Mouse (Mus musculus) embryo, embryonic 11 days (tissue): ENCODE data around the gene Nuak2.

Experiments used
- DNase-seq: peaks from one replicate; pipeline ENCODE4 v3.0.0-alpha.2; 2015

Nuak2 gene

DNA sequence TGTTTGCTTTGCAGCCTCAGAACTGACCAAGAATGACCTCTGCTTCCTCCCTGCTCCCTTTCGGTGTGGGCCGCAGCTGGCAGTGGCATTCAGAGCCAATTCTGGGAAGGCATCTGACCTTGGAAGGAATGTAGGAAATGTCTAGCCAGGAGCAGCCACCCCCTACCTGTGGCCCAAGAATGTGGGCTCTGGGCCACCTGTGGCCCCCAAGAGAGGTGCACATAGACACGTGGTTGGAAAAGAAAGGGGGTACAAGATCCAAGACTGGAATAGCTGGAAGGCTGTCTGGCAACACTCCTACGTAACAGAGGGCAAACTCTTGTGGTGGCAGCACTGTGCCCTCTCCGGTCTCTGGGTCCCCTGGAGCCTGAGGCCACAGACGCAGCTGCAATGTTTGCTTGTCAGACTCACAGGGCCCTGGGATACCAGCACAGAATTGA, 39.3 kb downstream of the Nuak2 start:
- DNase-seq = no peak

DNA sequence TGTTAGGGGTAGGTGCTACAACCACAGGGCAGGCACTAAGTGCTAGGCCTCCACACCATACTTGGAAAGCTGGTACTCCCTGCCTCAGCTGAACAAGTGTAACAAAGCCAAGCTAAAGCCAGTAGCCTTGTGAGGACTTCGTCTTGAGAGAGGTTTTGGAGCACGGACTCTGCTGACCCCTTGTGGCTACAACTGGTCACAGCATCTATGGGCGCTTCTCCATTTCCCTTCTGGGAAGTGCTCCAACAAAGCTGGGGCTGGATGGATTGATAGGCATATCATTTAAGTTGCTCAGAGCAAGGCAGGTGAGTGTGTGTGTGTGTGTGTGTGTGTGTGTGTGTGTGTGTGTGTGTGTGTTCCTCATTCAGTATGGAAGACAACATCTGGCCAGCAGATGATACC, 39.9 kb downstream of the Nuak2 start:
- DNase-seq = peak; percentile 88

DNA sequence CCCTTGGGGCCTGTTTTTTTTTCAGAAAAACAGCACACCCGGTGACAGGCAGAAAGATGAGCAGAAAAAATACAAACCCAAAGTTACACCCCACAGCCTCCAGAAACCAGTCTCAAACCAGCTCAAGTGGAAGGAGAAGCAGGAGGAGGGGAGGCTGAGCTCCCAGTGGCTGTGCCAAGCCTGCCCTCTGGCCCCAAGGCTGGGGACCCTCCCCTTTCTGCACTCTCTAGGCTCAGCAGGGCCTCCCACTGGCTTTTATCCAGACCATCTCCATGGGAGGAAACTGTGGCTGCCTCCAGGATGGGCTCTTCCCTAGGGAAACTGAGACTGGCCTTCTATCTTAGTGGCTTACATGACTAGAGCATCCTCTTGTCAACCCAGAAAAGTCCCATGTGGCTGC, 40.9 kb downstream of the Nuak2 start:
- DNase-seq = no peak

DNA sequence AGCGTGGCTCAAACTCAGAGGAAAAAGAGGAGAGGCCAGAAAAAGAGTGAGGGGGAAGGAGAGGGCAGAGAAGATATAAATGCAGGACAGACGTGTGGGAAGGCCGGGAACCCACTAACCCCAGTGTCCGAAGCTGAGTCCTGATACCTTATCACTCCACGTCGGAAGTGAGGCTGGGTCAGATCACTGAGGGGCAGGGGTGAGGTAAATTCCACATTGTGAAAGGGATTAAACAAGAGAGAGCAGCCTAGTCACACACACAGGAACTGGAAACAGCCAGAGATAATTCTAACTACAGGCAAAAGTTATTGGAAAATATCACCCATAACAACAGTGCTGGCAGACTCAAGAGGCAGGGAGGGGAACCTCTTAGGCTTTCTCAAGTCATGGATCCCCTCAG, 46.0 kb downstream of the Nuak2 start:
- no peak for DNase-seq

DNA sequence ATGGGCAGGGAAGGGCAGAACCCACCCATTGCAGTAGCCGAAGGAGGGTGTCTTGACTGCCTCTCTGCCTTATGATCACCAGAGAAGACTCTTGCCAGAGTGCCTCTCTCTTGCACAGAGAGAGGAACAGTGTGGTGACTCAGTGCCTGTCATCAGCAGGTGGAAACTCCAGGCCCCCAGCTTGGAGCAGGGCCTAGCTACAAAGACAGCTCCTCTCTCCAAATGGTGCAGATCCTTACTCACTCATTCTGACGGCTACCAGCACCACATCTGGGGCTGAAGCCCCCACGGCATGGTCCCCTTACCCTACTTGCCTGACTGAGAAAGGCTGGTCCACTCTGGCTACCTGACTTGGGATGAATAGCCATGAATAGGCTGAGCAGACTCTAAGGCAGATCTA, 48.5 kb downstream of the Nuak2 start:
- no peak for DNase-seq

DNA sequence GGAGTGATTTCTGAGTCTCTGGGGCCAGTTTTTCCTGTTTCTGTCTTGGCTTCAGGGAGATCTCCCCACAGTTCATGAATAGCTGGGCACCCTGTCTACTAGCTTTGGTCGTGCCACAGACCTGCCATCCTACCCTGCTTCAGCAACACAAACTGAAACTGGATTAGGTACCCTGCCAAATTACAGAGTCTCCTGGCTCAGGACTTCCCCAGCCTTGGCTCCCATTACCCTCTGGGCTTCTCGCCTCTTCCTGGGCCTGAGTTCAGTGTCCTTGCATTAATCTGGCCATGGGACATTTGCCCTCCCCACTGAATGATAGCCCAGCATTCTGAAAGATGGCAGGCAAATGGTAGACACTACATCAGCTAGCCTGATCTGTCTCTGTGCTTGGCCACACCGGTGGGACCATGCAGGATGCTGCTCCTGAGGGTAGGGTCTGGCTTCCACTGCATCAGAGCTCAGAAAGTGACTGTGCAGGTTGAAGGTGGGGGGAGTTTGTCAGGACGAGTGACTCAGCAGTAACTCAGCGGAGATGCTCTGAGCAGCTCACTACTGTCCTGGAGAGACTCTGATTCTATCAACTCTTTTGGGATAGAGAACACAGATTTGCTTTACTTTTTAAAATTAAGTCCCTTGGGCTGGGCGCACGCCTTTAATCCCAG, 49.1 kb downstream of the Nuak2 start:
- DNase-seq = no peak

DNA sequence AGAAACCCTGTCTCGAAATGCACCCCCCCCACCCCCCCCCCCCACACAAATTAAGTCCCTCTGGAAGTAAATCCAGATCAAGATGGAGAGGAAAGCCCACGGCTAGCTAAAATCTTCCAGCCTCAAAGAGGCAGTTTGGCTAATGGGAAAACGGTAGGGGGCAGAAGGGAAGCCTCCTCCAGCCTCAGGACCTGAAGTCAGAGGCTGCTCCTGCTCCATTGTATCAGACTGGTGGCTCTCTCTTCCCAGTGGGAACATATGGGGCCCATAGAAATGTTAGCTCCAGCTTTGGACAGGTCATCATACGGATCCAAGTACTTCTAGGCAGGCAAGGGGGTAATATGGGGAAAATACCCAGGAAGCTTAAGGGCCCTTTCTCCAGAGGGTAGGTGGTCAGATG, 49.7 kb downstream of the Nuak2 start:
- no peak for DNase-seq

DNA sequence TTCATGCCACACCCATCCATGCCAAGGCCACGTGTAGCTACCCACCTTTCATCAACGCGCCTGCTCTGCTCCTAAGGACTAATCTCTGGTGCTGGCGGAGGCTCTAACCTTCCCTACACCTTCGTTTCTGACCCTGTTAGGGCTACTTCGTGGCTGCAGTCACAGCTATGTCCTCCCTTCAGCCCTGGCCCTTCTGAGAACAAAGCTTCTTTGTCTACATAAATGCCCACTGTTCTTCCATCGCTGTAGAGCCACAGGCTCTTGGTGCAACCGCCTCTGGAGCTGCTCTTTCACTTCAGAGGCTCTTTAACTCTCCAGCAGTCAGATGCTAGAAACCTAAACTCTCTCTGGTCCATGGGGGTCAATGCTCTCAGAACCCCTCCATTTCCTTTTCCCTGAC, 50.3 kb downstream of the Nuak2 start:
- no peak for DNase-seq

DNA sequence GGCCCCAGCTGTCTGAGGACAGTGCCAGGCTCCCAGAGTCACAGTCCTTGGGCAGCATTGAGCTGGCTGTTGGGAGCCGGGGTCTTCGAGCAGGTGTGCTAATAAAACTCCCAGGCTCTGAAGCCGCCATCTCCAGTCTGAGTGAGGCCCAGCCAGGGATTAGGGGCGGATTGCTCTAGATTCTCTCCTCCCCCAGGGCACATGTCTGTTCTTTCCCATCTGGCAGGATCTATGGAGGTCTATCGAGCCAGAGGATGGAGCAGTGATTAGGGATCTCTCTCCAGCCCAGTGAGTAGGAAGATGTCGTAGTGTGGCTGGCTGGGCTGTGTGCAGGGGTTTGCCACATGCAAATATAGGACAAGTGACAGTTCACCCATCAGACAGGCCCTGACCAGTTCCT, 51.0 kb downstream of the Nuak2 start:
- no peak for DNase-seq

DNA sequence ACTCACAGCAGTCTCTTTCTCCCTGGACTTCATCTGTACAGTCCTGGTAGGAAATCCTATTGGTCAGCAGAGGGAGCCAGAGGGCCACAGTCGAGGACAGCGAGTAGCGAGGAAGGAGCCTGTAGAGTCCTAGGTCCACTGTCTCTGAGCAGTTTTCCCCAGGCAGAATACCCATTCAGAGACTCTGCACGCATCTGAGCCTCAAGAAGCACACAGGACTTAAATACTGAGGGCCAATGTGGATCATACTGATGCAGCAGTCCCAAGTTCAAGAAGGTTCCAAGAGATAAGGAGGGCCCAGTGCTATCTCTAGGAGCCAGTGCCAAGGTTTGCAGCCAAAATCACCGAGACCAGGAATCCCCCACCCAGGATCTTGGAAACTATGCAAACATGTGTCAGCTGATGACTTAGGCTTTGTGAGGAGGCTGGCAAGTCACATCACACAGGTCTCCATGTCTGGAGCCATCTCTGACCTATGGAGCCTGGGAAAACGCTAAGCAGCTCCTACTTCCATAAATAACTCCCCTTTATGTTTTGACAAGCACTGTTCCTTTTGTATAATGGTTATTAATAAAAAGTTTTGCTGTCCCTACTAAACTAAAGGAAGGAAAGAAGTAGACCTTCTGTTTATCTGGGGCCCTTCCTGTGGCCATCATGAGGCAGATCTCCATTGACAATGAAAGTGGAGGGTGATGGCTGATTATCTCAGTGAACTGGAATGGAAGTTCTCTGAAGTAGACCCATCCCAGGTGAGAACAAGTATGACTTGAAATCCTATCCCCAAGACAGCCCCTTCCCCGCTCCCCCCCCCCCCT, 52.0 kb downstream of the Nuak2 start:
- DNase-seq = peak; percentile 90

DNA sequence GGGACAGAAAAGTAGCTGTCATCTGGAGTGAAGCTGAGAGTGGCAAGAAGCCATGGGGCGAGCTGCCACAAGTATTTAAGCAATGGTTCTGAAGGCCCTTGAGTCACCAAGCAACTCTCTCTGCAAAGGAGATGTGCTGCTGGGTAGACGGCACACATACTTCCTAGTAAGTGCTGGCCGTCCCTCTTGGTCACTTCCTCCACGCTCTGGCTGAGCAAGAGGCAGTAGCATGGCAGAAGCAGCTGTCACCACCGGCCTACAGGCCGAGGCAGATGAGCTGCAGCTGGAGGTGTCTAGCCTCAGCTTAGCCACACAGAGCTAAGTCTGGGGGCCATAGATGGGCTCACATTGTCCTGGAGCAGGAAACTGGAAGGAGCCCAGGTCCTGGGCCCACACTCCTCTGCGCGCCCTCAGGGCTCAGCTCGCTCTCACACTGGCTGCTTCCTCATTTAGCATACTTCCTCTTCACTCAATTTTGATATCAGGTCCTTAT, 54.8 kb downstream of the Nuak2 start:
- DNase-seq = no peak

DNA sequence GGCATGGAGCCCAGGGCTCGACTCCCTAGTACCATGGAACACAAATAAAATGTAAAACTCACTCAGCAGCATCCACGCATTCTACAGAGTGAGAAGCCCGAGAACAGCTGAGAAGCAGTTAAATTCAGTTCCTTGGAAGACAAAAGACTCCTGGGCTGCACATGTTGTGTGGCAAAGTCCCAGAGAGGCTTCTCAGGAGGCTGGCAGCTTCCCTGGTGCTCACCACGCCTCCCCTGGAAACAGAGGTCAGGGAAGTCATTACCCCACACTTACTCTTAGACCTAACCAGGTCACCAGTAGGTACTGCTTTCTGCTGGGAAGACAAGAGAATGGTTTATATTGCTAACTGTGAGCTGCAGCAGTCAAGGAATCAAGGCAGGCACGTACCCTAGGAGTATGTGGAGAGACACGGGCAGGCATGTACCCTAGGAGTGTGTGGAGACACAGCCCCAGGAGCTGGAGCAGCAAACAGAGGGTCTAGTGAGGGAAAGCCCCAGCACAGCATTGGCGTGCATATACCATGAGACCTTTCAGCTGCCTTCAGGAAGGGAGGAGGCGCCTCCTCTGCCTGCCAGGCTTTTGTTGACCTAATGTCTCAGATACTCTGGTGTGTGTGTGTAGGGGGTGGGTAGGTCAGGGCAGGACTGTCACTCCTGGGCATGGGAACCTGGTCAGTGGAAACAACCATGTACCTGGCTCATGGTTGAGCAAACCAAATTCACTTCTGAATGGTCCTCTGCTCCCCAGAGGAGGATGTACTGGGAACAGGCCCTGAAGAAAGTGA, 55.6 kb downstream of the Nuak2 start:
- no peak for DNase-seq

DNA sequence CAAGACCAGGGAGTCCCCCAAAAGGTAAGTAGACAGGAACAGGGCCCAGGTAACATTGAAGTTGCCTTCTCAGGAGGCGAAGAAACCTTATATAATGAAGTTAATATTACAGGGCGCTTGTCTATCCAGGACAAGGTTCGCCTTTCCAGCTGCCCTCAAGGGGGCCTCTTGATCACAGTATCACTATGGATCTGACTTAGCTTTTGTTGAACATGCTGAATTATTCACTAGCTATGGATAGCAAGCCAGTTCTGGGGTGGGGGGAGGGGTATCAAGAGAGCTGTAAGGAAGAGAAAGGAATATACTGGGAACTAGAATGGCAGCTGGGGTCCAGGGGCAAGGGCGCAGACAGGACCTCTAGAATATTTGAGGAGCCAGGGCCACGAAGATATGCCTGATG, 56.4 kb downstream of the Nuak2 start:
- no peak for DNase-seq

DNA sequence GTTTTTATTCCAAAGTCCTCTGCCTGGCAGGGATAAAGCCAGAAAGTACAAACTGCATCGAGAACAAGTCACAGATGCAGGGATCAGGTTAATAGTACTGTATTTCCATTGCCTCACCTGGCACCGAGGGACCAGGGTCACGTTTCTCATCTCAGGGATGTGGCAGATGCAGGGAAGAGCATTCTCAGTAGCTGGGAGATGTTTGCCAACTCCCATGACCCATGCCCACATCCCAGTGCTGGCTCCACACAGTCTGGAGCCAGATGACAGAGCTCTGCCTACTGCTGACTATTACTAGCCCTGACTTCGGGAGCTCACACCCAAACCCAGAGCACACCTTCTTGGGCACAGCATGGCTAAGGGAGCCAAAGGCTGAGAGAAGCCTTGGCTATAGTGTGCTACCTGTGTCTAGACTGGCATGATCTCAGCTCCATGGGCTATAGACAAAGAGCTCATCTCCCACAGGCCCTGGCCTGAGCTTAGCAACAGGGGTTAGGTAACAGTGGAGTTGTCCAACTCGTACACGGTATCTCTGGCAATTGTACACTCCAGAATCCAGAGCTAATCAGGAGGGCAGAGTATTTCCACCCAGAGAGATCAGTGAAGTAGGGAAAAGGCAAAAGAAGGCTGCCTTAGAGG, 57.1 kb downstream of the Nuak2 start:
- DNase-seq = no peak

DNA sequence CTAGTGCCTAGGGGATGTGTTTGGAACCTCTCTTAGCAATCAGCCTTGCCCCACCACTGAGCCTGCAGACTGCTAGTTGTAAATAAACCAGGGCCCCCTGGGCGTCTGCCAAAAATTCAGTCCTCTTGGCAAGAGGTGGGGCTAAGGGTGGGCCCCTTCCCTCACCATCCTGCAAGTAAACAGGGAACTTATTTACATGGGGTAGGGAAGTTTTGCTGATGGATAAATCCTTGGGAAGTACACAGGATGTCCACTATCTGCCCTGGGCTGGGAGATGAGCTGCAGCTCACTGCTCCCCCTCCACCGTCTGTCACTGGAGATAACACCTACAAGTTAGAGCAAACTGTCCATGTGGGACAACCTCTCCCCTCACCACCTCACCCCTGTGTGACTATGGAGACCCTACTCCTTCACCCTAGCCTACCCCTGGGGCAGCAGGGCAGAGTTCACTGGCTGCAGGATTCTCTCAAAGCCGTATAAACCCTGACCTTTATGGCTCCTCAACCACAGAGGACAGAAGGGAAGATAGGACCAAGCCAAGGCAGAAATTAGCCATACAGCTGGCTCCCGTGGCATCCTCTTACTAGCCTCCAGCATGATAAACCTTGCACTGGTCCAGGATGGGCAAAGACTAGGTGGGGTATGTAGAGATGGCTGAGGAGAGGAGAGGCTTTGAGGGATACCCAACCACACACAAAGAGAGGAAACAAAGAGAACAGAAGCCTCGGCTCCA, 58.4 kb downstream of the Nuak2 start:
- no peak for DNase-seq

DNA sequence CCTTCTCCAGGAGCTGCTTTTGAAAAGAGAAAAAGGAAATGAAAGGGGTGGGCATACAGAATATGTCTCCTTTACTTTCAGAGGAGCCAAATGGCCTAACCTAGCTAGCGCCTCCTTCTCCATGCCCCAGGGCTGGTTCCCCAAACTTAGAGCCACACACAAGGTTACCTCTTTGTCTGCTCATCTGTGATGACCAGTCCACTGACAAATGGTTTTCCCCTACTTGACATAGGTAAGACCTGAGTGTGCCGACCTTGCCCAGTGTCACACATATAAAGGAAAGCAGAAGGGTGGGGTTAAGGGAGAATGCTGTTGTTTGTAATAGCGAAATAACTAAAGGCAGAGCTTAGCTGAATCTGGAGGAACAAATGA, 58.9 kb downstream of the Nuak2 start:
- DNase-seq = no peak

DNA sequence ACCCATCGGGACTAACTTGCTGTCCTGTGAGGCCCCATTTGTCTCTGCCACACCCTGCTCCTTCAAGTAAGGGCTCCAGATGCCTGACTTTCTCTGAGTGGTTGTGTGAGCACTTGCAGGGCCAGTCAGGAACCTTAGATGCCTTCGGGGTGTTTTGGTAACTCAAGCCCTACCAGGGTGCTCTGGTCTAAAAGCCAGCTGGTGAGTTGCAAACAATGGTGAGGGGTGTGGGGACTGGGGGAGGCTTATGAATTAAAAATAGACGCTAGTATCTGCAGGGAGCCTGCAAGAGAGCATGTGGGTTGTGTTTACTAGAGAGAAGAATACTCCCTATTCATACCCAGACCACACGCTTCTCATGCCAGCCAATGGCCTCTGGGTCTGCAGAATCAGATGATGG, 59.3 kb downstream of the Nuak2 start:
- peak; percentile 32 for DNase-seq

DNA sequence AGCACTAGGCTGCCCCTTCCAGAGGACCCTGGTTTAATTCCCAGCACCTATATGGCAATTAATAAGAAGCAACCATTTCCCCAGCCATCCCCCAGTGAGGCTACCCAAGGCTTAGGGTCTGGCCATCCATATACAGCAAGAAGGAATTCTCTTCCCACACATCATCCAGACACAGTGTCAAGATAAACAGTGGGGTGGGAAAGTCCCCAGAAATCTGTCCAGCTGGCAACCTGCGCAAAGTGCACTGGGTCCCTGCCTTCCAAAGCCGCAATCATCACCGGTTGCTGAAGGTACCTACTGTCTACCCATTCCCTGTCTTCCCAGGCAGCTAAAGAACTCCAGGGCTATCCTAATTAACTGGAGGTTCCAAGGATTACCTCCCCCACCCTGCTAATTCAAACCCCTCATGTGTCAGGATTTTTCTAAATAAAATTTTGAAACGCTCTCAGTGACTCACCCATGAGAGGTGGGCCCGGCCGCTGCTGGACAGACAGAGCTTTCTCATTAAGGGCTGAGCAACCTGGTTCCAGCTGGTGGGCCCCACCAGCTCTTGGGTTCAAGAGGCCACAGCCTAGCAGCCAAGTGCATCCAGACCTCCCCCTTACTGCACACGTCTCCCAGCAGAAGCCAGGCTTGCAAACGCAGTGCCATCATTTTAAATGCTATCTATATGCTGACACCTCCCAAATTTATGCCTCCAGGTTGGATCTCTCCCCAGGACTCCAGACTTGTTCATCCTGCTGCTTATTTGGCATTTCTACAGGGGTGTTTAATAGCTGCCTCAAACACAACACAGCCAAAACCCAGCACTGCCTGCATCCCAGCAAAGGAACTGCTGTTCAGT, 60.5 kb downstream of the Nuak2 start:
- no peak for DNase-seq

DNA sequence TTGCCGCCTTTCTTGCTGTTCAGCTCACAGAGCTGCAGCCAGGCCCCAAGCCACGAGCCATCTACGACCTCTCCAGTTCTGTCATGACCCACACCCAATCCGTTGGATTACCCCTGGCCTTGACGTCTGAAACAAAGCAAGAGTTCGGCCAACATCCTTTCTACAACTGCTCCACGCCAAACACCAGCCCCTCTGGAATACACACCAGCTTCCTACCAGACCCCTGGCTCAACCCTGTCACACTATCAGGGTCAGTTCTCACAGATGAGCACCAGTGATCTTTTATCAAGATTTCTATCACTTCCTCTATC, 61.1 kb downstream of the Nuak2 start:
- DNase-seq = no peak

DNA sequence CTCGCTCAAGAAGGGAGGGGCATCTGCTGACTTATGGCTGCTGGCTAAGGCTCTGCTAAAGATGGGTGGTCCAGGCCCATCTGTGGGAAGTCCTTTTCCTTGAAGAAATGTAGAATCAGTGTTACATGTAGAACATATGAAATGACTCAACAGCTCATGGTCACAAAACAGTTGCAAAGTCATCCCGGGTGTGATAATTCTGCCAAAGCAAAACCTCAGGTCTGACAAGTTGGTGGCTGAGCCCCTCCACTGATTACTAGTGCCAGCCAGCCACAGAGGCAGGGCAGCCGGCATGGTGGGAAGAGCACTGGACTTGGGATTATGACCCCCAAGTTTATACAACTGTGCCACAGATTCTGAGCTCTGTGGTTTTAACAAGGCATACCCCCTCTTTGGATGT, 61.9 kb downstream of the Nuak2 start:
- no peak for DNase-seq

DNA sequence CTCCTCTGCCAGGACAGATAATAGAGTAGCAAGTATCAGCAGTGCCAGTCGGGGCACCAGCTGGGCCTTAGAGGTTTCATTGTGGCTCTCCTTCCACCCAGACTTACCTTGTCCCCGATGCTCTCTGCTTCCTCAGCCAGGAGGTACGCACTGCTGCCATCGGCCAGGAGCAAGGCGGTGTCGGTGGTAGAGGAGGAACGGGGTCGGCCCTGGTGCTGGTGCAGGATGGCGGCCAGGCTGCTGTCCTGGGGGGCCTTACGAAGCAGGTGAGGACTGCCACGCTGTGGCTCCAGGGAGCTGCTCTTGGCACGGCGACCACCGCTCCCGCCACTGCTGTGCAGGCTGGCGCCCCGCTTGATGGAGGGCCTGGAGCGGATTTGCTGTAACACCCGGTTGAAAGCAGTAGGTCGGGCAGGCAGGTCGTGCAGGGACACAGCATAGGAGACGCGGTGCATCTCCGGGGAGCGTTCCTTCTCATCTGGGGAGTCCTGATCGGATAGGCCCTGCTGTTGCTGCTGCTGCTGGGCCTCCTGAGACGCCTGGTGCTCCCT, 64.7 kb downstream of the Nuak2 start:
- no peak for DNase-seq
